Mouse (Mus musculus) forebrain, postnatal 0 days (tissue): ENCODE measurements around the gene Vmn1r185. TPM values are rescaled to one million over a fixed set of nuclear protein-coding genes. Genes with fewer than 3 reads are reported as not detected.
"Not testable (repeated sequence)": the region's sequence is repeated elsewhere in the genome, so short reads cannot be mapped to it uniquely, and the experiment has no call there.

Experiments used
- ATAC-seq: fragments of 200-750 bp; cut with Nextera tagmentation; 2 replicates; pipeline ENCODE4 v1.8.0; 2017; ENCODE audit warnings: mild to moderate bottlenecking, moderate library complexity
- DNase-seq: peaks from one replicate; pipeline ENCODE4 v3.0.0-alpha.2; 2015
- H3K27ac ChIP-seq: fragments of 300-500 bp; sonication (generic); 2 replicates; pipeline ENCODE4 v1.5.1; 2014; ENCODE audit warnings: low read depth, mild to moderate bottlenecking, antibody characterized with exemption, low read length, moderate library complexity, mixed read lengths
- H3K27me3 ChIP-seq: fragments of 300-500 bp; sonication (generic); 2 replicates; pipeline ENCODE4 v1.6.1; 2014; ENCODE audit warnings: mild to moderate bottlenecking, low read length, mixed read lengths; ENCODE audit not compliant: insufficient read depth
- H3K36me3 ChIP-seq: fragments of 300-500 bp; sonication (generic); 2 replicates; pipeline ENCODE4 v1.6.1; 2014; ENCODE audit warnings: mild to moderate bottlenecking, moderate library complexity; ENCODE audit not compliant: insufficient read depth
- H3K4me1 ChIP-seq: fragments of 300-500 bp; sonication (generic); 2 replicates; pipeline ENCODE4 v1.6.1; 2014; ENCODE audit warnings: antibody characterized with exemption; ENCODE audit not compliant: insufficient read depth
- H3K4me2 ChIP-seq: fragments of 300-500 bp; sonication (generic); 2 replicates; pipeline ENCODE4 v1.6.1; 2014; ENCODE audit warnings: low read depth, mild to moderate bottlenecking, moderate library complexity
- H3K4me3 ChIP-seq: fragments of 300-500 bp; sonication (generic); 2 replicates; pipeline ENCODE4 v1.5.1; 2014; ENCODE audit warnings: low read depth, low read length, mixed read lengths
- H3K9ac ChIP-seq: fragments of 300-500 bp; sonication (generic); 2 replicates; pipeline ENCODE4 v1.6.1; 2014; ENCODE audit warnings: mild to moderate bottlenecking
- H3K9me3 ChIP-seq: fragments of 300-500 bp; sonication (generic); 2 replicates; pipeline ENCODE4 v1.6.1; 2016; ENCODE audit warnings: low read length
- CTCF ChIP-seq: sonication (generic); IDR thresholded peaks from 2 replicates; pipeline ENCODE4 v1.5.1; 2016; ENCODE audit warnings: antibody characterized with exemption, control low read depth, low read depth
- WGBS: fragments of 180-500 bp; shearing (Covaris S2); extraction: QIAGEN DNeasy Blood & Tissue Kit; methylation state at CpG from one replicate; pipeline ENCODE4 v1.1.7; 2014; 5-methylcytosine and 5-hydroxymethylcytosine counted together
- polyA plus RNA-seq: library from polyadenylated mRNA; unstranded; fragments of >200 nt; fragmentation: Nextera tagmentation; extraction: Ambion mirVana; gene quantifications from 2 replicates; pipeline ENCODE4 v1.2.1, GENCODE M21; 2015
- total RNA-seq: library from RNA; depleted of rRNA; stranded (reverse); fragments of >200 nt; gene quantifications from 2 replicates; pipeline ENCODE4 v1.2.3, GENCODE M21; 2014; rRNA removed

Vmn1r185 gene
- total RNA-seq (not detected in 2 replicates), polyA plus RNA-seq (not detected in 2 replicates)

GRCm38 (mm10) chr7:26618364-26618763, at the start of gene Vmn1r185:
Vmn1r185 (minus strand) TSS chr7:26618464.
- not testable (repeated sequence) for H3K9me3 ChIP-seq, H3K4me3 ChIP-seq, ATAC-seq, H3K9ac ChIP-seq, H3K36me3 ChIP-seq, H3K4me2 ChIP-seq, H3K27ac ChIP-seq, H3K4me1 ChIP-seq, H3K27me3 ChIP-seq, DNase-seq
- 77% methylated on average over 1 of the region's 1 CpGs for WGBS

- not testable (repeated sequence) for H3K4me3 ChIP-seq, H3K9me3 ChIP-seq, H3K4me2 ChIP-seq, H3K36me3 ChIP-seq, ATAC-seq, H3K27me3 ChIP-seq, H3K9ac ChIP-seq, DNase-seq, H3K4me1 ChIP-seq, H3K27ac ChIP-seq
- 23% methylated on average over 2 of the region's 2 CpGs for WGBS
Observed at GRCm38 (mm10) chr7:26667466-26667865, 49.2 kb upstream of the Vmn1r185 start.

- H3K36me3 ChIP-seq = no peaks in the 10 kb centered on the region
- H3K9me3 ChIP-seq = no peaks in the 10 kb centered on the region
- TF ChIP-seq CTCF = no peak
- WGBS = 82% methylated on average over 5 of the region's 5 CpGs
- H3K4me3 ChIP-seq = no peak overlapping the region
- ATAC-seq (no peak), DNase-seq (no peak)
- no peak overlapping the region for H3K9ac ChIP-seq
- H3K4me2 ChIP-seq = no peak overlapping the region
- H3K27me3 ChIP-seq = no peaks in the 10 kb centered on the region
- H3K4me1 ChIP-seq = no peaks in the 10 kb centered on the region
- H3K27ac ChIP-seq = no peak overlapping the region
Observed at GRCm38 (mm10) chr7:26666011-26666410, 47.7 kb upstream of the Vmn1r185 start.

GRCm38 (mm10) chr7:26589774-26590173, 28.5 kb downstream of the Vmn1r185 start:
- Histone ChIP-seq H3K36me3 (no peaks in the 10 kb centered on the region), H3K4me1 (no peaks in the 10 kb centered on the region), H3K4me2 (no peak overlapping the region), H3K9me3 (no peaks in the 10 kb centered on the region), H3K27ac (no peak overlapping the region), H3K27me3 (no peaks in the 10 kb centered on the region), H3K9ac (no peak overlapping the region), H3K4me3 (no peak overlapping the region)
- TF ChIP-seq CTCF = no peak
- DNase-seq (no peak), ATAC-seq (no peak)
- whole genome bisulfite sequencing = 66% methylated on average over 1 of the region's 1 CpGs

- no peaks in the 10 kb centered on the region for H3K27me3 ChIP-seq
- no peak overlapping the region for H3K4me2 ChIP-seq
- H3K4me3 ChIP-seq = no peak overlapping the region
- H3K4me1 ChIP-seq = no peaks in the 10 kb centered on the region
- DNase-seq (no peak), ATAC-seq (no peak)
- no peak for TF ChIP-seq CTCF
- no peaks in the 10 kb centered on the region for H3K36me3 ChIP-seq
- no peak overlapping the region for H3K9ac ChIP-seq
- no peak overlapping the region for H3K27ac ChIP-seq
- no peaks in the 10 kb centered on the region for H3K9me3 ChIP-seq
Observed at GRCm38 (mm10) chr7:26589077-26589476, 29.2 kb downstream of the Vmn1r185 start.

Other genes with a start within 250 kb of the Vmn1r185 start
- gene Nlrp9c, start 214.8 kb downstream of the Vmn1r185 start, total RNA-seq = not detected in 2 replicates
- not detected in 2 replicates for gene Nlrp9c, start 214.8 kb downstream of the Vmn1r185 start, polyA plus RNA-seq
- gene Nlrp4a, start 183.4 kb downstream of the Vmn1r185 start, total RNA-seq = not detected in 2 replicates
- gene Nlrp4a, start 183.4 kb downstream of the Vmn1r185 start, polyA plus RNA-seq = not detected in 2 replicates
- not detected in 2 replicates for gene Nlrp9a, start 83.4 kb downstream of the Vmn1r185 start, total RNA-seq
- gene Nlrp9a, start 83.4 kb downstream of the Vmn1r185 start, polyA plus RNA-seq = not detected in 2 replicates
- not detected in 2 replicates for gene Cyp2b23, start 68.0 kb upstream of the Vmn1r185 start, total RNA-seq
- gene Cyp2b23, start 68.0 kb upstream of the Vmn1r185 start, polyA plus RNA-seq = not detected in 2 replicates
- gene Cyp2b19, start 138.7 kb upstream of the Vmn1r185 start, total RNA-seq = not detected in 2 replicates
- gene Cyp2b19, start 138.7 kb upstream of the Vmn1r185 start, polyA plus RNA-seq = 0.23 and 0.34 TPM in 2 replicates
- 0.15 TPM in 1 of 2 replicates, not detected in the other for gene Cyp2g1, start 190.4 kb upstream of the Vmn1r185 start, total RNA-seq
- gene Cyp2g1, start 190.4 kb upstream of the Vmn1r185 start, polyA plus RNA-seq = 0.24 TPM in 1 of 2 replicates, not detected in the other
- gene Cyp2a5, start 216.8 kb upstream of the Vmn1r185 start, total RNA-seq = 1.4 and 4.1 TPM in 2 replicates
- gene Cyp2a5, start 216.8 kb upstream of the Vmn1r185 start, polyA plus RNA-seq = 0.34 and 0.89 TPM in 2 replicates